Mouse (Mus musculus) CD4-positive, CD25-positive, alpha-beta regulatory T cell, adult 4 months (primary cell): ENCODE measurements at regions not wholly inside any gene's neighbourhood (a gene's known extent, or its start where the extent isn't known, plus 50 kb on each side); places are given as distances from the start of the nearest gene placed in this dataset.
A peak's percentile ranks its signal among the peaks of the same experiment; 100 is the strongest.

Source experiments
- ATAC-seq: one replicate; pipeline ENCODE4 v1.8.0; 2017

DNA sequence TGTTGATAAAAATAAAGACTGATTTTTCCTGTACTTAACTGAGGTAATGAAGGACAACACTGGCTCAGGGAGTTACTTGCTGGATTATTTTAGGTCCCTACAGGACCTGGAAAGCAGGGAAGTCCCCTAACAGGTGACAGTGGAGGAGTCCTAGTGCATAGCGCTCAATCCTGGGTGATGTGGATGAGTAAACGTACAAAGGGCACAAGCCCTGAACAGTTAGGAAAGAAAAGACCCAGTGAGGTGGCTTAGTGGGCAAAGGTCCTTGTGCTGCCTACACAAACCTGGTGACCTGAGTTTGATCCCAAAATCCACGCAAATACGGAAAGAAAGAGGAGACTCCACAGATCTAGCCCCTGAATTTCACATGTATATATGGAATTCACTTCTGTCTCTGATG is 99.1 kb downstream of the Hes1 start:
- no peak for ATAC-seq

DNA sequence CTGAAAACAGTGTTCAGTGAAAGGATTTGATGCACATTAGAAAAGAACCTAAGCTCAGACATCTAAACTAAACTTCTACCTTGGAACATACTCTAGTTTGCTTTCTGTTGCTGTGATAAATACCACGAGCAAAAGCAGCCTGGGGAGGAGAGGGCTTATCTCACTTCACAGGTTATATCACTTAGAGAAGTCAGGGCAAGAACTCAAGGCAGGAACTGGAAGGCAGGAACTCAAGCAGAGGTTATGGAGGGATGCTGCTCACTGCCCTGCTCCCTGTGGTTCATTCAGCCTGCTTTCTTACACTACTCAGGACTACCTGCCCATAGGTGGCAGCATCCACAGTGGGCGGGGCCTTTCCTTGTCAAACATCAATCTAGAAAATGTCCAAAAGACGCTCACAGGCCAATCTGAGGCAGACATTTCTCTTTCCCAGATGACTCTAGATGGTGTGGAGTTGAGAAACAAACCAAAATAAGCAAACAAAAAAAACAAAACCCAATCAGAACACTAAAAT is 101.5 kb downstream of the Hes1 start:
- ATAC-seq, result no peak

GRCm38 (mm10) chr16:30171381-30172079 is 95.8 kb downstream of the Cpn2 start:
- ATAC-seq, result peak; percentile 53

- no peak for ATAC-seq
These were observed 95.1 kb downstream of the Cpn2 start for GRCm38 (mm10) chr16:30172136-30172731.

- ATAC-seq, result no peak
These were observed 94.5 kb downstream of the Cpn2 start for GRCm38 (mm10) chr16:30172798-30173202.

DNA sequence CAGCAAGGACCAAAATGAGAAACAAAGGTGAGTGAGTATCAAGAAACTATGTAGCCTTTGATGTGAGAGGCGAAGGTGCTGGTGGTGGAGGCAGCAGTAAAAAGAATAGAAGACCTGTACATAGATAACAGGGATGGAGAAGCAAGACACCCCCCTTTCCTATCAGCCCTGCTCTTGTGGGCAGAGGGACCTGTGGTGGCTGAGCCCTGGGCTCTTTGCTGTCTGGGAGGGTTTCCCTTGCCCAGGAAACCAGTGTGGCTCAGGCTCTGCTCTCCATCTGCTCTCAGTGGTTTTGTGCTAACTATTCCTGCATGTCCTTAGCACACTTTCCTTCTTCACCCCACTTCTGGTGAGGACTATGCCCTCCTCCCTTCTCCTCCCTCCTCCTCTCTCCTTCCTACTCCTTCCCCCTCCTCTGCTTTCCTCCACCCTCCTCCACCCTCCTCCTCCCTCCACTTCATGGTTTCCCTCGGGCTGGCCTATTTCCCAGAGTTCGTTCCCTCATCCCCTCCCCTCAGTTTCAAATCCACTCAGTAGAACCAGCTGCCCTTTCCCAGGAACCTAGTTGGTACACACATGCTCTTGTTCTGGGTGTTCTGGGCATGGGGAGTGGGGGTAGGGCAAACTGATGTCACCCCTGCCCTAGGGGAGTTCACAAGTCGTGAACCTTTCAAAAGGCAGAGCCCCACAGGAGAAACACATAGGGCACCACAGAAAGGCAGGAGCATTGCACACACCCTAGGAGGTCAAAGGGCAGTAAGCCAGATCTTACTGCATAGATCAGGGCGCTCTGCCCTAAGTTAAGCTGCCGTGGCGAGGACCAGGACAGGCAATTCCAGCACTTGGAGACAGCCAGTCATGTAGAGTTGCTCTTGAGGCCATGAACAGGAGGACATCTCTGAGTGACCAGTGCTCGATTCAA is 93.1 kb downstream of the Cpn2 start:
- ATAC-seq, result no peak

GRCm38 (mm10) chr16:30176306-30176705 is 91.0 kb downstream of the Cpn2 start:
- no peak for ATAC-seq

GRCm38 (mm10) chr16:30177769-30178168 is 89.5 kb downstream of the Cpn2 start:
- peak; percentile 56 for ATAC-seq

- ATAC-seq, result no peak
These were observed 88.7 kb downstream of the Cpn2 start for GRCm38 (mm10) chr16:30178596-30178995.

- ATAC-seq, result no peak
These were observed 87.8 kb downstream of the Cpn2 start for GRCm38 (mm10) chr16:30179504-30179976.

DNA sequence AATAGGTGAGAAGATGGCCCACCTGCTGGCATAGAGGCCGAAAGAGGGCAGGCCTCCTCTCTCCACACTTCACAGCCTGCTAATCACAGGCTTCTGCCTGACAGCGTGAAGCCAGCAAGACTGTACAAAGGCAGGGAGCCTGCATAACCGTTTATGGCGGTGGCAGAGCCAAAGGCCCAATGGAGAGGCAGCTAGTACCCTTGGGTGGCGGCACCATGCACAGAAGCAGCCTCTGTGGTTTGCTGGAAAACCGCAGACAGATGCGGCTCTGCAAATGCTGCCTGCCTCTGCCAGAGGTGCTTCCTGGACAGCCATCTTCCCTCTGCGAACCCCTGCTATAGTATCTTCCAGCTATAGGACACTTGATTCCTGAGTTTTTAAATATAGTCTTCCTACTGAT is 86.2 kb downstream of the Cpn2 start:
- peak; percentile 59 for ATAC-seq

DNA sequence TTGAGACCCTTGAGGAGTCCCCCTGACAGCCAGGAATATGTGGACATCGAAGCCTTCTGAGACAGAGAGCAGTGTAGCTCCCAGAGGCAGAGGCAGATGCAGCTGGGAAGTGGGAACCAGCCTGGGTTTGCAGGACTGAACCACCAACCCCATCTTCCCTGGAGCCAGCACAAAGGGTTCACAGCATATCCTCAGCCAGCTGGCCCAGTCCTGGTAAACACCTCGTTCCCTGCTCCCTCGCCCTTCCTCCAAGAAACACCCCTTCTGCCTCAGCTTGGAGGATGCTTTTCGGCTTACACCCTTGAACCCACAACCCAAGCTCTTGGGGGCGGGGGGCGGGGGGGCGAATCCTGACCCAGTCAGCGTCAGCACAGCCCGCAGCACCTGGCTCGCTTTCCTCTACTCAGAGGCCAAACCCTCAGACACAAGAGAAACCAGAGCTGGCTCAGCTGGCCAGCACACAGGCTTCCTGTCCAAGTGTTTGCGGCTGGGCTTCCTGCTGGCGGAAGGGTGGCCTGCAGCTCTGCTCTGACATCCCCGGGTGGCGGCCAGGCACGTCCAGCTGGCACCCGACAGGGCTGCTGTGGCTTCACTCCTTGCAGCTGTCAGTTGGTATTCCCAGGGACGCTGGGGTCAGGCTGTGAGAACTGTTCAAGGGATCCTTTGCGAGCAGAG is 82.6 kb downstream of the Cpn2 start:
- ATAC-seq, result no peak

DNA sequence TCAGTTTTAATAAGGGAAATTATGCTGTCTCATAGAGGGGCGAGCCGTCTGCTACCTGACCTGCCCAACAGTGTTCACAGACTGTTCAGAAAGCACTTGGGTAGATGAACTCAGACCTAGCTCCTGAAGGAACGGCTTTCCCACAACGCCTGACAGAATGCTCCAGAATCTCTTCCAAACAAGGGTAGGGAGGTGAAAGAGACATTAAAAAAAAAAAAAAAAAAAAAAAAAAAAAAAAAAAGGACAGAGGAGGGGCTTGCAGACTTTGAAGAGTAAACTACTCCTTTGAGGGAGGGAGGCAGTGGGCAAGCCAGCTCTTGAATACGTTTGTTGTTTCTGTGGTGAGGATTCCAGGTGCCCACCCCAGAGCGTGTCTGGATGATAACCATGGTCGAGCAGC is 81.6 kb downstream of the Cpn2 start:
- ATAC-seq, result no peak

- no peak for ATAC-seq
These were observed 81.0 kb downstream of the Cpn2 start for GRCm38 (mm10) chr16:30186201-30186700.

DNA sequence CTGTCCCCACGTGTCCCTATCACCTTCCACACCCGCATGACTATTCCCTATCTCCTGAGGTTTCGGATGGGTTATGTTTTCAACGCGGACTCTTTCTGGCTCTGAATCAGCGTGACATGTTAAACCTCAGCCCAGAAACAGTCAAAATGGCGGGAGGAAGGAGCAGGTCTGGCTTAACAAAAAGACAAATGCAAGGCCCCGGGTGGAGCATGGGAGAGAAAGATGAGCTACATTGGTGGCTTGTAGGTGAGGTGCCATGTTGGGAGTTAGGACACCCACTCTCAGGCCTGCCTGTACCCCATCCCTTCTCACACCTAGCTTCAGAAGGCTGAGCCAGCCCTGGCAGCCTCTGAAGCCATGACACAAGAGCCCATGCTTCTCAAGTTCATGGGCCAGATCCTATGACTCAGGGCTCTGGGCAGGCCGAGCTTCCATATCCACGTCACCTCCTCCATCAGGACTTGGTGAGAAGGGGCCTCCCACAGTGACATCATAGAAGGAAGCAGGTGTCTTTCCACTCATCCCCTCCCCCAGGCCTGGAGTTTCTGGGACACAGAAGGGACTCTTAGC is 80.5 kb downstream of the Cpn2 start:
- no peak for ATAC-seq

DNA sequence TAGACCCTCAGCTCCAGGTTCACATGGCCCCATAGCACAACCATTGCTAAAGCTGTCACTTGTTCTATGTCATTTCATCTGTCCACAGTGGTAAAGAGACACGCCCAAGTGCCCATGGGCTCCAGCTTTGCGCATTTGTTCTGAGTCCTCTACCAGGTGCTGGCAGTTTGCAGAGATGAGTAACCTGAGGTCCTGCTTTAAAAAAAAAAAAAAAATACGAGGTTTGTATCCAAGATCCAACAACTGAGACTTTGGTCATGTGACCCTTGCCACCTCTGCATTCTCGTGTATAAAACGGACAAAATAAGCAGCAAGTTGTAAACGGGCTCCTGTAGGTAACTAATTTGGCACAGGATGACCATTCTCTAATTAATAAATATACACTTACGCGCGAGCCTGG is 79.9 kb downstream of the Cpn2 start:
- ATAC-seq, result no peak

DNA sequence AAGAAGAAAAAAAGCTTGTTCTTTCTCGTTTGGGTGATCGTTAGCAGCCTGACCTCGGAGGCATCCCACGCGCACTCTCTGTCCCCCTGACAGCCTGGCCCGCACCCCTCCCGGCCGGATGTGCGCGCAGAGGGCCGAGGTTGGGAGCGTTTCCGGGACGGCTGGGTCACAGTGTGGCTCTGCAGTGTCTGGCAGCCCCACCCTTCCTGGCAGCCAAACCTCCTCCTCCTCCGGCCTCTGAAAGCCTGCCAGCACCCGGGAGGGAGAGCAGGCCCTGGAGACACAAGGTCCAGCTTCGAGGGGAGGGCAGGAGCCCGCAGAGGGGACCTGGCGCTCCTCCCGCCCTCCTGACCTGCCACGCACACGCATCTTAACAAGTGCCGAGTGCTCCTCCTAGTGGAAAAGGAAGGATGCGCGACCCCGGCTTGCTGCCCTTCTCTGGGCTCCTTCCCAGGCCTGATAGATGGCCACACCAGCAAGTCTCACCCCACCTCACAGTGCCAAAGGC is 79.3 kb downstream of the Cpn2 start:
- ATAC-seq, result peak; percentile 90

DNA sequence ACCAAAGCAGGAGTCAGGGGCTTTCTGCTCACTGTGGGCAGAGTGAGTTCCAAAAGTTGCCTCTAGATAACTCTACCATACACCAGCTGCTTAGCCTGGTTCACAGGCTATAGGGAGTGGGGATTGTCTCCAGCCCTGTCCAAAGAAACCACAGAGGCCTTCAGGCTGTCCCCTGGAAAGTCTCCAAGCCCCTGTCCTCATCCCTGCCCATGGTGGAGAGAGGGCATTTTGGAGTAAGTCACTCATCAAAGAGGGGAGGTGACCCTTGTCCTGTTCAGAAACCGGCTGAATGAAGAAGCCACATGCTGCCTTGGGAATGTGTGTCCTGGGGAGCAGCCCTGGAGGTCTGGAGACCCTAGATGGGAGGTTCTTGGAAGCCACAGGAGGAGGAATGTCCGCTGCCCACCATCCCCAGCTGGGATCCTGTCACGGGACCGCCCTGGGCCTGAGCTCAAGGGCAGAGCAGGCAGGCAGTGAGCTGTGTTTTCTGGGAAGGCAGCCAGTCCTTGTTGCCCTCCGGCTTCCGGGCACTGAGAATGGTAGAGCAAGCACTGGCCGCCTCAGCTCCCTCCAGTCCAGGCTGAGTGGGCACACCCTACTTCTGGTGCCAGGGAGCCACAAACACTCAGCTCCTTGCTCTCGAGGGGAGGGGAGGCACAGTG is 78.4 kb downstream of the Cpn2 start:
- no peak for ATAC-seq

- no peak for ATAC-seq
These were observed 76.9 kb downstream of the Cpn2 start for GRCm38 (mm10) chr16:30190351-30190750.

- ATAC-seq, result no peak
These were observed 76.3 kb downstream of the Cpn2 start for GRCm38 (mm10) chr16:30190935-30191514.
